Mouse (Mus musculus): ENCODE measurements at regions not wholly inside any gene's neighbourhood (a gene's known extent, or its start where the extent isn't known, plus 50 kb on each side); places are given as distances from the start of the nearest gene placed in this dataset.

GRCm38 (mm10) chr10:19091110-19091509 is 75.7 kb upstream of the Tnfaip3 start:
- TF ChIP-seq GATA1 (IDR thresholded peaks at IDR 0.05; ENCODE audit: borderline replicate concordance, low read length): no peak
- TF ChIP-seq FLI1 (IDR thresholded peaks at IDR 0.05; ENCODE audit: low read length): no peak
